Mouse (Mus musculus): Measurements from ENCODE around the gene Decr2. TPM values are rescaled to one million over a fixed set of nuclear protein-coding genes. Genes with fewer than 3 reads are reported as not detected.
A peak's percentile ranks its signal among the peaks of the same experiment; 100 is the strongest.

The Decr2 gene
- polyA plus RNA-seq, 1 experiment from 2014 or later = 42.0 TPM

- no peak for ATAC-seq (ENCODE audit: insufficient read depth, low FRiP score, low read depth)
- H3K4me3 ChIP-seq (replicated peaks) = no peak overlapping the region
- 58% methylated on average over 3 of the region's 3 CpGs for WGBS
- H3K27me3 ChIP-seq (replicated peaks) = no peaks in the 10 kb centered on the region
- H3K36me3 ChIP-seq = no peaks in the 10 kb centered on the region
- H3K9me3 ChIP-seq = no peaks in the 10 kb centered on the region
- H3K4me2 ChIP-seq = no peak overlapping the region
- H3K4me1 ChIP-seq = 0 out of 2 replicates have a peak, but pooled peaks cover under 1% of the 10 kb centered on the region
- H3K27ac ChIP-seq = no peak overlapping the region
- H3K9ac ChIP-seq = no peak overlapping the region
Observed at GRCm38 (mm10) chr17:26075246-26075645, 14.9 kb downstream of the Decr2 start.

- ATAC-seq (ENCODE audit: insufficient read depth, low FRiP score, low read depth) = no peak
- H3K27me3 ChIP-seq (replicated peaks) = no peaks in the 10 kb centered on the region
- H3K4me1 ChIP-seq = peaks cover 34% of the 10 kb centered on the region
- peak overlapping the region; percentile 87 for H3K4me2 ChIP-seq
- peak overlapping the region; percentile 94; the same call in 1 of the 2 replicates for H3K4me3 ChIP-seq (replicated peaks)
- no peak overlapping the region for H3K27ac ChIP-seq
- WGBS = 31% methylated on average over 6 of the region's 6 CpGs
- no peak overlapping the region for H3K9ac ChIP-seq
- no peaks in the 10 kb centered on the region for H3K36me3 ChIP-seq
- no peaks in the 10 kb centered on the region for H3K9me3 ChIP-seq
Observed at GRCm38 (mm10) chr17:26070136-26070535, 20.0 kb downstream of the Decr2 start.

- Histone ChIP-seq H3K4me3 (replicated peaks) (peak within 1 kb of the TSS; percentile 94), H3K36me3 (no peaks in the 10 kb centered on the region), H3K4me2 (peak within 1 kb of the TSS; percentile 87), H3K27me3 (replicated peaks) (no peaks in the 10 kb centered on the region), H3K4me1 (peaks cover 34% of the 10 kb centered on the region), H3K27ac (peak within 1 kb of the TSS; percentile 53; the same call in 1 of the 2 replicates), H3K9me3 (no peaks in the 10 kb centered on the region), H3K9ac (peak within 1 kb of the TSS; percentile 73)
- under 1% methylated on average over 93 of the region's 94 CpGs for WGBS
- ATAC-seq (ENCODE audit: insufficient read depth, low FRiP score, low read depth) = peak; percentile 89
Observed at GRCm38 (mm10) chr17:26068831-26069739, 21.1 kb downstream of the Decr2 start, which contains the start of gene Rab11fip3. Gene Rab11fip3, minus strand, starts transcription at chr17:26069555.

DNA sequence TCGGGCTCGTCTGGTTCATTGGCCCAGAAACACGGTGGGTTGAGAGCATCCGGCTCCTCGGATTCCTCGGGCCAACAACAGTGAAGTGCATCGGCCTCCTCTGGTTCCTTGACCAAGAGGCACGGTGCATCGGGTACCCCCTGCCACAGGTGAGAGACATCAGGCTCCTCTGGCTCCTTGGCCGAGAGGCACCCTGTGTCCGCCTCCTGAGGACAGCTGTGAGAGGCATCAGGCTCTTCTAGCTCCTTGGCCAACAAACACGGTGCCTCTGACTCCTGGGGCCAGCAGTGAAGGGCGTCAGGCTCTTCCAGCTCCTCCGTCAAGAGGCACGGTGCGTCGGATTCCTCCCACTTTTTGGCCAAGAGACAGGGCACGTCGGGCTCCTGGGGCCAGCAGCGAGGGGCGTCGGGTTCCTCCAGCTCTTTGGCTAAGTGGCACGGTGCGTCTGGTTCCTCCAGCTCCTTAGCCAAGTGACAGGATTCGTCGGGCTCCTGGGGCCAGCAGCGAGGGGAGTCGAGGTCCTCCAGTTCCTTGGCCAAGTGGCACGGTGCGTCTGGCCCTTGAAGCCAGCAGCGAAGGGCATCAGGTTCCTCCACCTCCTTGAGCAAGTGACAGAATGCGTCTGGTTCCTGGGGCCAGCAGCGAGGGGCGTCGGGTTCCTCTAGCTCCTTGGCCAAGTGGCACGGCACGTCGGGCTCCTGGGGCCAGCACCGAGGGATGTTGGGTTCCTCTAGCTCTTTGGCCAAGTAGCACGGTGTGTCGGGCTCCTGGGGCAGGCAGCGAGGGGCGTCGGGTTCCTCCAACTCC, 21.9 kb downstream of the Decr2 start:
- 1% methylated on average over 44 of the region's 44 CpGs for WGBS
- Histone ChIP-seq H3K36me3 (no peaks in the 10 kb centered on the region), H3K9me3 (no peaks in the 10 kb centered on the region), H3K9ac (peak overlapping the region; percentile 73), H3K4me2 (peak overlapping the region; percentile 87), H3K4me1 (peaks cover 34% of the 10 kb centered on the region), H3K27me3 (replicated peaks) (no peaks in the 10 kb centered on the region), H3K27ac (no peak overlapping the region), H3K4me3 (replicated peaks) (peak overlapping the region; percentile 94)
- no peak for ATAC-seq (ENCODE audit: insufficient read depth, low FRiP score, low read depth)

GRCm38 (mm10) chr17:26066488-26067020, 23.6 kb downstream of the Decr2 start:
- H3K27me3 ChIP-seq (replicated peaks) = no peaks in the 10 kb centered on the region
- peaks cover 34% of the 10 kb centered on the region for H3K4me1 ChIP-seq
- H3K9me3 ChIP-seq = no peaks in the 10 kb centered on the region
- H3K36me3 ChIP-seq = no peaks in the 10 kb centered on the region
- peak overlapping the region; percentile 94; the same call in 1 of the 2 replicates for H3K4me3 ChIP-seq (replicated peaks)
- no peak overlapping the region for H3K9ac ChIP-seq
- H3K4me2 ChIP-seq = peak overlapping the region; percentile 87
- 90% methylated on average over 7 of the region's 7 CpGs for WGBS
- ATAC-seq (ENCODE audit: insufficient read depth, low FRiP score, low read depth) = no peak
- no peak overlapping the region for H3K27ac ChIP-seq

DNA sequence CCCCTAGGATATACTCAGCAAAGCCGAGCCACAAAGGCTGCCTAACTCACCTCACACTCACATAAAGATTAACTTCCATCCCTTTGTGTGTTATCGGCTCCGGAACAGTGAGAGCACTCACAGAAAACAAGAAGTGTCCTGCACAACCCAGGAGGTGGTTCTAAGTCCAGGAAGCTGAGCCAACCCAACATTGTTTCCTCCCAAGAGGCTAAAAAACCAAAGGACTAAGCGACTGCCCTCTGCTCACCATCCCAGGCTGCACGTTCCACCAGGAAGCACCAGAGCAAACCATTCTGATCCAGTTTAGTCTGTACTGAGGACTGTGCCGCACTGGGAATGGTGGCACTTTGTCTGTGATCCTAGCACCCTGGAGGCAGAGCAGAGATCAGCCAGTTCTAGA, 25.2 kb downstream of the Decr2 start:
- Histone ChIP-seq H3K27me3 (replicated peaks) (no peaks in the 10 kb centered on the region), H3K36me3 (no peaks in the 10 kb centered on the region), H3K4me2 (no peak overlapping the region), H3K27ac (0 out of 2 replicates have a peak overlapping the region, but pooled peaks have one; percentile 23), H3K4me1 (peaks cover 30% of the 10 kb centered on the region), H3K9ac (no peak overlapping the region), H3K9me3 (no peaks in the 10 kb centered on the region), H3K4me3 (replicated peaks) (no peak overlapping the region)
- no peak for ATAC-seq (ENCODE audit: insufficient read depth, low FRiP score, low read depth)
- 66% methylated on average over 6 of the region's 6 CpGs for WGBS

- no peak overlapping the region for H3K9ac ChIP-seq
- 57% methylated on average over 9 of the region's 9 CpGs for WGBS
Observed at GRCm38 (mm10) chr17:26057787-26058567, 32.2 kb downstream of the Decr2 start.

GRCm38 (mm10) chr17:26057278-26057677, 32.9 kb downstream of the Decr2 start:
- H3K9me3 ChIP-seq = no peaks in the 10 kb centered on the region
- no peaks in the 10 kb centered on the region; the same call in 1 of the 2 replicates for H3K4me1 ChIP-seq
- H3K27ac ChIP-seq = no peak overlapping the region
- 89% methylated on average over 8 of the region's 8 CpGs for WGBS
- no peak overlapping the region for H3K9ac ChIP-seq
- H3K27me3 ChIP-seq (replicated peaks) = no peaks in the 10 kb centered on the region
- ATAC-seq (ENCODE audit: insufficient read depth, low FRiP score, low read depth) = no peak
- no peak overlapping the region for H3K4me2 ChIP-seq
- no peak overlapping the region for H3K4me3 ChIP-seq (replicated peaks)
- H3K36me3 ChIP-seq = no peaks in the 10 kb centered on the region; the same call in 1 of the 2 replicates

More at GRCm38 (mm10) chr17:26057787-26058567, 32.2 kb downstream of the Decr2 start:
- Histone ChIP-seq H3K4me3 (replicated peaks) (no peak overlapping the region), H3K4me1 (no peaks in the 10 kb centered on the region; the same call in 1 of the 2 replicates), H3K27ac (no peak overlapping the region), H3K36me3 (no peaks in the 10 kb centered on the region; the same call in 1 of the 2 replicates), H3K9me3 (no peaks in the 10 kb centered on the region), H3K27me3 (replicated peaks) (no peaks in the 10 kb centered on the region), H3K4me2 (no peak overlapping the region)
- no peak for ATAC-seq (ENCODE audit: insufficient read depth, low FRiP score, low read depth)

DNA sequence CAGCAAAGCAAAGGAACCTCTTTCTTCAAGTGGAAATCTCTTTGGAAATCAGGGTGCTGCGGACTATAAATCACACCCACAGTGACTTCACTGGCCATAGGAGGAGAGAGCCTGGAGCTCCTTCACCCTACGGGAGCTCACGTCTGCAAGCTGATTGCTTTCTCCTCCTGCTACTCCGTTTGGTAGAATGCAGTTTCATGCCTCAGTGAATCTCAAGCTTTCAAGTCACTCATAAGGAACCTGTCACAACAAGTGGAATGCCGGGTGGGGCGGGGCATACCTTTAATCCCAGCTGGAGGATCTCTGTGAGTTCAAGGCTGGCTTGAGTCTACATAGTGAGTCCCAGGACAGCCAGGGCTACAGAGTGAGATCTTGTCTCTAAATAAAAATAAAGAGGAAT, 35.0 kb downstream of the Decr2 start:
- 71% methylated on average over 6 of the region's 6 CpGs for WGBS
- Histone ChIP-seq H3K4me1 (no peaks in the 10 kb centered on the region; the same call in 1 of the 2 replicates), H3K36me3 (peaks cover 3% of the 10 kb centered on the region; the same call in 1 of the 2 replicates), H3K9me3 (no peaks in the 10 kb centered on the region), H3K4me3 (replicated peaks) (no peak overlapping the region), H3K27me3 (replicated peaks) (no peaks in the 10 kb centered on the region), H3K9ac (no peak overlapping the region), H3K4me2 (no peak overlapping the region), H3K27ac (no peak overlapping the region)
- no peak for ATAC-seq (ENCODE audit: insufficient read depth, low FRiP score, low read depth)

DNA sequence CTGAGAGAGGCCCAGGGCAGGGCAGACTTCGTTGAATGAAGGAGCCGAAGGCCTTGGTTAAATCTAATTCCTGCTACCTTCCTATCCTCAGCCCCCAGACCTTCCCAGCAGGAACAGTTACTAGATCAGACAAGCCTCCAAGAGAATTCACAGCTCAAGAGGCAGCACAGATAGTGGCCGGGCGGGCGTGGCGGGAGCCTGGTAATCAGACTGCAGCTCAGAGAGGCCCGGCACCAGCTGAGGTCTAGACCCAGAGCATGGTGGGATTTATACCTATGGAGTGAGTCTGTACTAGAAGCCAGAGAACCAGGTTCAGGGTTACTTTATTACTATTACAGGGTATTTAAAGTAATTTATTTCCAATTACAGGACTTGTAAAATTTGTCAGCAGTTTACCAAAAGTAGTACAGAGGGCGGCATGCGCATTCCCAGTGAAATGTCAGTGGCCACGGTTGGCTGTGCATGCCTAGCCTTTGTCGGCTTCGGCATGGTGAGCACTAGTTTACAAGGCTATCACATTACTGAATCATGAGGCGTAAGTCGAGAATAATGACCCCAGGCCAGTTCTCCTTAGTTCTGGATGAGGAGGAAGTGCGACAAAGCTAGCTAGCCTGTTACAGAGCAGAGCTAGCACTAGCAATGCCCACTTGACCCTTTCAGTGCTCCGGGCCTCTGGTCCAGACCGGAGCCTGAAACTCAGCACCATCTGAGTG, 35.8 kb downstream of the Decr2 start:
- no peak for ATAC-seq (ENCODE audit: insufficient read depth, low FRiP score, low read depth)
- no peak overlapping the region for H3K9ac ChIP-seq
- H3K27ac ChIP-seq = no peak overlapping the region
- WGBS = 64% methylated on average over 17 of the region's 17 CpGs
- peaks cover 3% of the 10 kb centered on the region; the same call in 1 of the 2 replicates for H3K36me3 ChIP-seq
- H3K27me3 ChIP-seq (replicated peaks) = no peaks in the 10 kb centered on the region
- H3K4me2 ChIP-seq = no peak overlapping the region
- no peaks in the 10 kb centered on the region for H3K9me3 ChIP-seq
- no peak overlapping the region for H3K4me3 ChIP-seq (replicated peaks)
- H3K4me1 ChIP-seq = no peaks in the 10 kb centered on the region; the same call in 1 of the 2 replicates

All from stomach, embryonic 15.5 days (tissue).